Mouse (Mus musculus) kidney, postnatal 10 days (tissue): ENCODE data around the gene Aqp7.

ENCODE experiments used
- DNase-seq: peaks from one replicate; pipeline ENCODE4 v3.0.0; 2021; ENCODE audit warnings: mixed read lengths

The Aqp7 gene

GRCm38 (mm10) chr4:41057361-41057760, 9.4 kb upstream of the Aqp7 start:
- no peak for DNase-seq

DNA sequence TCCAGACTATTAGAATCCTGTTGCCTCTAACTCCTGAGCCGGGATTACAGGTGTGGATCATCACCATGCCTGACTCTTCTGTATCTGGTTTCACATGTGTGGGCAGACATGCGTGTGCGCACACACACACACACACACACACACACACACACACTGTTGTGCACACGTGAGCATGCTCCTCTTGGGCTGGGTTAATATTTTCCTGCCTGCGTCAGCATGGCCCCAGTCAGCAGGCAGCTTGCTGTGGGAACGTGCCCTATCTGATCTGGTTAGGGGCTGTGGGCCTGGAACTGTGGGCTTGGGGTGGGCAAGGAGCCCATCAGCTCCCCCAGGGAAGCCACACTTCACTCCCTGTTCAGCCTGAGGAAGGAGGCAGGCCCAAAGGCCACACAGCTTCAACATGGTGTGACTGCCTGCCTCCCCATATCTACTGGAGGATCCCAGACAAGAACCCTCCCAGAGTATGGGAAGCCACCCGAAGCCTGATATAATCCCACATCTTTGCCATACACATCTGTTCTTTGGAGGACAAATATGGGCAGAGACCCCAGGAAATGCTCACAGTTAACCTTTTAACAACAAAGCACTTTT, 8.9 kb upstream of the Aqp7 start:
- DNase-seq = peak; percentile 50

GRCm38 (mm10) chr4:41056253-41056652, 8.3 kb upstream of the Aqp7 start:
- no peak for DNase-seq

DNA sequence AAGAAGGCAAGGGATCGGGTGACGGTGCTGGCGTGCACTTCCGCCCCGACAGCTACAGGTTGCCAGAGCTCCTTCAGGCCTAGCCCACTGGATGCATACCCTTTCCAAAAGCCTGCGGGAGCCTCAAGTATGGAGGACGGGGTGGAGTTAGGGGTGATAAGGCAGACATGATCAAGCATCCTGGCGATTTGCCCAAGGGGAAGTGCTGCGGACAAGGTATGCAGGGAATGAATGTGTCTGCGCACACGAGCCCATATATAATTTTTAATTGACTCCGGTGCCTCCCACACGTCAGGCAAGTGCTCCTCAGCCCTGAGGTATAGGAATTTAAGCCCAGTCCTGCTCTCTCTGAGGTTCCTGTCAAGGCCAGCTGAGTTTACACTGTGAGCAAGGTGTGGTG, 7.2 kb upstream of the Aqp7 start:
- DNase-seq = peak; percentile 69

DNA sequence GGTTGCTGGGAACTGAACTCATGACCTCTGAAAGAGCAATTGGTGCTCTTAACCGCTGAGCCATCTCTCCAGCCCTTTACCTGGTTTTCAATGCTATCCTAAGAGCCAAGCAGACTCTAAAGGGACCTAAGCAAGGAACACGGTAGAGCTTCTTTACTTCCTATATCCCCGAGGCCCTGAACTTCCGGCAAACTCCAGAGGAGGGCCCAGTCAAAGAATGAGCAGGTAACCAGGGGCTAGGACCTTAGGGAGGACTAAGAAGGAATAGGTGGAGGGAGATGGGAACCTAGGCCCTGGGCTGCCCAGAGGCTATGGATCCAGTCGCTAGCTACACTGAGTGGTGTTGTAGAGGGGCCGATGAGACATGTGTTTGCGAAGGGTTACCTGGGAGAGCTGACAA, 3.8 kb upstream of the Aqp7 start:
- no peak for DNase-seq

- DNase-seq = peak; percentile 94
Observed at GRCm38 (mm10) chr4:41050726-41051675, 3.1 kb upstream of the Aqp7 start.

- DNase-seq = no peak
Observed at GRCm38 (mm10) chr4:41048926-41049325, 987 bp upstream of the Aqp7 start.

DNA sequence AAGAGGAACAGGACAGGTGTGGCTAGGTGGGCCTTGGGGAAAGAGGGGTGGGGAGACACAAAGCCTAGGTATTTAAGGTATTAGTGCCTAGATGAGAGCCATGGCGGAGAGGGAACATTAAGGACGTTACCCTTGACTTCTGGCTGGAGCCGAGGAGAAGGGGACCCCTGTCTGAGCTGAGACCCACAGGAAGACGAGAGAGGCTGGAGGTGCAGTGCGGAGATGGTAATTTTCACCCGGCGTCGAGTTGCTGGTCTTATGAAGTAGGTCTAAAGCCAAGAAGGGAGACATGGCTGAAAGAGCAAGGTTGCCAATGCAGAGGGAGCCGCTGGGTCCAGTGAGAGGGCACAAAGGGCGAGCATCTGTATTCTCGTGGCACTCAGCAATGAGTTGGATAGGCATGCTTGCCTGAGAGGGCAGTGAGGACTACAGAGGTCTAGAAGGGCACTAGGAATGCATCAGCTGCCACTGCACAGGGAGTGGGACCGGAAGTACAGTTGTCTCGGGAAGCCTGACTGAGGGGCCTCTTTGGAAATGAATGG, 1.6 kb downstream of the Aqp7 start:
- peak; percentile 43 for DNase-seq

GRCm38 (mm10) chr4:41045288-41045687, 2.7 kb downstream of the Aqp7 start:
- DNase-seq = peak; percentile 66

DNA sequence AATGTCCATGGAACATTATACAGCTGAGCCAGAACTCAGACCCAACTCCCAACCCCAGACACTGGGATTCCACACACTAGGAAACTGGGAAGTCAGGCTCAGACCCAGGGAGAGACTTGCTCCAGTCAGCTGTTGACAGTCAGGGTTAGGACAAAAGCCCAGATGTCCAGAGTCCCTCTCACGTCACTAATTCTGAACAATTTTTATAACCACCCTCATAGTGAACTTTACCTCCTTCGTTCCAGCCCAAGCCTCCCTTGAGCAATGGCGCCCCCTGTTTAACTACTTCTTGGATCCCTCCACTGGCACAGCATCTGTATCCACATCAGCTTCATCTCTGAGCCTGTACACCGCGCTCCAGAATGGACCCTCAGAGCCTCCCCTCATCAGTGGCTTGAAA, 4.0 kb downstream of the Aqp7 start:
- DNase-seq = peak; percentile 47

- no peak for DNase-seq
Observed at GRCm38 (mm10) chr4:41042880-41043279, 5.1 kb downstream of the Aqp7 start.

- DNase-seq = peak; percentile 60
Observed at GRCm38 (mm10) chr4:41040983-41041382, 7.0 kb downstream of the Aqp7 start.

- no peak for DNase-seq
Observed at GRCm38 (mm10) chr4:41037942-41038341, 10.0 kb downstream of the Aqp7 start.

- no peak for DNase-seq
Observed at GRCm38 (mm10) chr4:41031242-41031641, 16.7 kb downstream of the Aqp7 start.

DNA sequence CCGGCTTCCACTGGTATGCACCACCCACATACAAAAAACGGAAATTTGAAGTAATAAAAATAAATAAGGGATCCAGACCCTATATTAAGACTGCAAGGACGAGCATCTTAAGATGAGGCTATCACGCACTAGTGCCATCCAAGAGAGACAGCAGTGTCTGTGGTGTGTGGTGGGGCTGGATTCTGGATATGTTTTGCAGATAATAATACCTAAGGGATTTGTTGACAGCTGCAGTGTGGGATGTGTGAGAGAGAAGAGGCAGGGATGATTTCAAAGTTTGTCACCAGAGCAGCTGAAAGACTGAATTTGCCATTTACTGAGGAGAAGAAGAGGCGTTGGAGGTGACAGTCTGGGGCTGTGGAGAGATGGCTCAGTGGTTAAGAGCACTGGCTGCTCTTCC, 18.6 kb downstream of the Aqp7 start:
- no peak for DNase-seq

- no peak for DNase-seq
Observed at GRCm38 (mm10) chr4:41028272-41028671, 19.7 kb downstream of the Aqp7 start.

DNA sequence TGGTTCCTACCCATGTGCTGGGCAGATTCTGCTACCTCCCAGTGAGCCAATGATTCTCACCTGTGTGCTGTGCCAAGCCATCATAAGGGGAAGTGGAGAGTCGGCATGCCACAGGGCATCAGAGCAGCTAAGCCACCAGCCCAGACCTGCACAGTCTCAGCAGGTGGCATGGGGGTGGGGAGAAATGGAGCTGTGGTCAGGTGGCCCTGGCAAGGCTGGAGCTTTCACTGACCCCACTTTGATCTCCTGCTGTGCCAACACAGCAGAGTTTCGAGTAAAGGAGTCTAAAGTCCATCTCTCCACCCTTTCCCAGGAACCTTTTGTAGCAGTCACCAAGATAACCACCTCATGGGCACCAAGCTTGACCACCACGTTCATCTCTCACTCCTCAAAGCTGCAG, 20.1 kb downstream of the Aqp7 start:
- DNase-seq = peak; percentile 72

DNA sequence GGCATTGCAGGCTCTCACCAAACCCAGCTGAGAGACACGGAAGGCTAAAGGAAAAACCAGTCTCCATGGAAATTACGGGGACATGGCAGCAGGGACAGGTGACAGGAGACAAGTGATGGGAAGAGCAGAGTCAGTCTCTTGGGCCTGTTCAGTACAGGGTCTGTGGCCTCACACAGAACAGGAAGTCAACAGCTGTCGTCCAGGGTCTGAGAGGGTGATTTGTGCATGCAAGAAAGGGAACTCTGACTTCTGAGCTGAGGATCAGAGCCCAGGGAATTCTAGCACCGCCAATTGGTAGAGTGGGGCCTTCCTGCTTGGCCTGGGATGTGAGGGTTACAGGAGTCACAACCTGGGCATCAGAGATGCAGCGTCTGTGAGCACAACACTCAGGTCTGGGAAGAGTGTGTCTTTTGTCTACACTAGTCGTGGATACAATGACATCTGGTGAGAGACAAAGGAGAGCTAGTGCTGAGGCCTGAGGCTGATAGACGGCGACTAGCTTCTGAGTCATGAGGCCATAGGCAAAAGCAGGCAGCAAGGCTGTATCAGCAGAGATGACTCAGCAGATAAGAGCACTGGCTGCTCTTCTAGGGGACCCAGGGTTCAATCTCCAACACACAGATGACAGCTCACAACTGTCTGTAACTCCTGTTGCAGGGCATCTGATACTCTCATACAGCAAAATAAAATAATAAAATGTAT, 21.7 kb downstream of the Aqp7 start:
- DNase-seq = no peak

- DNase-seq = no peak
Observed at GRCm38 (mm10) chr4:41021094-41021493, 26.8 kb downstream of the Aqp7 start.

DNA sequence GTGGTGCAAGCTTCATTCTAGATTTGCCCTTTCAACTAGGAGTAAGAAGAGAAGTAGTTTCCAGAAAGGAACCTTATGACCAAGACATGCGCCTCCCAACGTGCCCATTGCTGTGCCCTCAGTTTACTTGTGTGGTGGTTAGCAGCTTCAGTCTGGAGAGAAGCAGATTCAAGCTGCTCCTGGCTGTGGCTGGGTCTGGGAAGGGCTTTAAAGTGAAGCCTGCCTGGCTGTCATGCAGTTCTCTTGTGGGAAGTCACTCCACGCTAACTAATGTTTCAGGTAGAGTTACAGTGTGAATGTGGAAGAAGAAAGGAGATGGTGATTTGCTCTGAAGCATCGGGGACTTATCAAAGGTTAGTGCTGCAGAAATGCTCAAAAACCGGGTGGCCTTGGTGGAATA, 32.1 kb downstream of the Aqp7 start:
- no peak for DNase-seq

DNA sequence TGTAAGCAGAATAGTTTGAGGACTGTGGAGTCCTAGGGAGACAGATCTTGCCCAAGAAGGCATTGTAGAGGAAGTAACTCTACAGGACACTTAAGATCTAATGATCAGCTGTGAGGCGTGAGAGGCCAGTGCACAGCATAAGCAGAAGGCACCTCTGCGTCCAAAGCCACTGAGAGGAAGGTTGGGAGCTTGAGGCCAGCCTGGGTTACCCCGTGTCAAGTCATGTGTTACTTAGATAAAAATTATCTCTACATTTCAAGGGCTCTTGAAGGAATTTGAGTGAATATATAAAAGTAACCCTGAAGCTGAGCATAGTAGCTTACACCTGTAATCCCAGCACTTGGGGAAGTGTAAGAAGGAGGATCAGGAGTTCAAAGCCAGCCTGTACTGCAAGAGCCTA, 34.6 kb downstream of the Aqp7 start:
- no peak for DNase-seq

DNA sequence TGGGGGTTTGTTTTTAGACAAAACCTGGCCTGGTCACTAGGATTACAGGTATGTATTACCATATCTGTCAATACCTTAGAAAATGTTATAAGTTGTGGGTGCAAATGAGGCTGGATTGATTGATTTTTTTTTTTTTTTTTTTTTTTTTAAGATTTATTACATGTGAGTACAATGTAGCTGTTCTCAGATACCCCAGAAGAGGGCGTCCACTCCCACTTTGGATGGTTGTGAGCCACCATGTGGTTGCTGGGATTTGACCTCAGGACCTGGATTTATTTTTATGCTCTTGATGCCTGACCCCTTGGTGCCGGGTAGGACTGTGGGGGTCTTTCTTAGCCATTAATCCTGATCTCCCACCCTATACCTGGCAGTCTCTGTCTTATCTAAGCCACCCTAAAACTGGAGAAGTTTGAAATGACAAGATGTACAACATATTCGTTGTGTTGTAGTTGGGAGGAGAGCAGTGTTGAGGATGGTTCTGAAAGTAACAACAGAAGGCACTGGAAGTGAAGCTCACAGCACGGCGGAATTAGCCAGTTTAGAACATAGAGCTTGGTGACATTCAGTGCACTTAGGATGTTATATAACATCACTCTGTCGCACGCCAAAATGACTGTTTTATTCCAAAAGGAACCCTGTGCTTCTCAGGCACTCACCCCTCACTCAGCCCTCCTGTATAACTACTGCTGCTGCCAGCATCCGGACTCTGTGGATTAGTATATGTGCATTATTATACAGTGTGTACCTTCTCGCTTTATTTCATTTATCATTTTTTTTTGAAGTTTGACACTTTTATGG, 46.9 kb downstream of the Aqp7 start:
- no peak for DNase-seq

- no peak for DNase-seq
Observed at GRCm38 (mm10) chr4:41000271-41000670, 47.7 kb downstream of the Aqp7 start.
